ENCODE assay signal across 11 mouse cellular contexts in the genomic region with DNA sequence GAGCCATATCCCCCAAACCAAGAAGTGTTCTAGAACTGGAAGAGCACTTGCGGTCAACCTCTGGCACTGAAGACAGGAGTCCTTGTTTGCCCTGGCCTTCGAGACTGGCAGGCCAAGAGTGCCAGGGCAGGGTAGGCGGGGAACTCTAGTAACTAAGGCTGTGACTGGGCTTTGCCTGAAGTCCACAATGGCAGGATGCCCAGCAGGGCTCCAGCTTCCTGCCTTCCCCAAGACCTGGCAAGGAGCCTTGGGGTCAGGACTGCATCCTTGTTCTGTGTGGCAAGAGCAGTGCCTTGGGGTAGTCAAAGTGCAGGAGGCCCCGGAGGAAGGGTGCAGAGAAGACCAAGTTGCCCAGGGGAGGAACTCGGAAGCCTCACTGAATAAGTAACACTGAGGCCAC. TPM values are rescaled to one million over a fixed set of nuclear protein-coding genes. Genes with fewer than 3 reads are reported as not detected.
DNase-seq lines count a peak whose midpoint lies in the region; ATAC-seq and TF ChIP-seq lines count a peak whose summit lies in the region.
"Had no signal": no experiment of that assay in that cellular context is flagged by ENCODE, and none has a peak within 500 bp of the region (broad histone marks: within the 10 kb centered on the region; RNA-seq: fewer than 3 reads in every experiment).

No protein-coding gene starts in this region.

- H3K9me3 ChIP-seq in hindbrain, embryonic 16.5 days (ENCODE audit: control insufficient read depth, low read length) = no peaks in the 10 kb centered on the region
- H3K9me3 ChIP-seq in hindbrain, embryonic 13.5 days = no peaks in the 10 kb centered on the region; the same call in 1 of the 2 replicates
- no peaks in the 10 kb centered on the region for H3K9me3 ChIP-seq in stomach, postnatal 0 days (ENCODE audit: control insufficient read depth, low read length)
- H3K9me3 ChIP-seq in forebrain, embryonic 12.5 days = no peaks in the 10 kb centered on the region
- H3K9me3 ChIP-seq in liver, postnatal 0 days (ENCODE audit: low read length) = no peaks in the 10 kb centered on the region
- H3K9me3 ChIP-seq: embryonic facial prominence, embryonic 13.5 days; G1E; limb, embryonic 13.5 days had no signal

- no peak overlapping the region for H3K9ac ChIP-seq in hindbrain, embryonic 16.5 days (ENCODE audit: low read depth, low read length)
- no peak overlapping the region for H3K9ac ChIP-seq in hindbrain, embryonic 13.5 days
- H3K9ac ChIP-seq in stomach, postnatal 0 days (ENCODE audit: low read length) = no peak overlapping the region
- no peak overlapping the region for H3K9ac ChIP-seq in forebrain, embryonic 12.5 days
- no peak overlapping the region for H3K9ac ChIP-seq in liver, postnatal 0 days (replicated peaks)
- H3K9ac ChIP-seq: embryonic facial prominence, embryonic 13.5 days; limb, embryonic 13.5 days had no signal

- TF ChIP-seq EP300 in stomach, postnatal 0 days (optimal IDR thresholded peaks at IDR 0.05) = no peak
- no peak for TF ChIP-seq EP300 in liver, postnatal 0 days (IDR thresholded peaks at IDR 0.05; ENCODE audit: low read depth)

- peak; percentile 54 for ATAC-seq in hindbrain, embryonic 16.5 days
- ATAC-seq in hindbrain, embryonic 13.5 days (ENCODE audit: low FRiP score) = no peak
- ATAC-seq in stomach, postnatal 0 days (ENCODE audit: low FRiP score, low TSS enrichment) = no peak
- ATAC-seq in forebrain, embryonic 12.5 days (ENCODE audit: low FRiP score) = no peak
- no peak for ATAC-seq in liver, postnatal 0 days

- H3K4me2 ChIP-seq in hindbrain, embryonic 16.5 days (ENCODE audit: low read length) = no peak overlapping the region
- H3K4me2 ChIP-seq in hindbrain, embryonic 13.5 days = no peak overlapping the region
- H3K4me2 ChIP-seq in stomach, postnatal 0 days (replicated peaks; ENCODE audit: low read depth) = no peak overlapping the region
- no peak overlapping the region for H3K4me2 ChIP-seq in forebrain, embryonic 12.5 days
- H3K4me2 ChIP-seq in liver, postnatal 0 days (ENCODE audit: low read depth, low read length) = no peak overlapping the region
- H3K4me2 ChIP-seq: embryonic facial prominence, embryonic 13.5 days; limb, embryonic 13.5 days had no signal

- WGBS in hindbrain, embryonic 16.5 days = 64% methylated on average over 5 of the region's 5 CpGs
- WGBS in hindbrain, embryonic 13.5 days = 79% methylated on average over 5 of the region's 5 CpGs
- 57% methylated on average over 5 of the region's 5 CpGs for WGBS in stomach, postnatal 0 days
- WGBS in forebrain, embryonic 12.5 days = 81% methylated on average over 5 of the region's 5 CpGs
- 62% methylated on average over 5 of the region's 5 CpGs for WGBS in liver, postnatal 0 days (ENCODE audit: insufficient replicate concordance)

- DNase-seq in cerebellum, postnatal 4 days (ENCODE audit: low spot score in 2 of 2) = peak; percentile 19 to 50
- peak; percentile 60 to 62 for DNase-seq in heart, postnatal 36 days
- DNase-seq in lung, adult 18-20 months = peak; percentile 93 to 96
- DNase-seq in stomach, postnatal 0 days (ENCODE audit: low spot score) = peak; percentile 39
- no peak for DNase-seq in liver, postnatal 0 days

- peaks cover 3% of the 10 kb centered on the region; the same call in 1 of the 2 replicates for H3K36me3 ChIP-seq in hindbrain, embryonic 16.5 days (ENCODE audit: control insufficient read depth, insufficient read depth, low read length)
- peaks cover 54% of the 10 kb centered on the region for H3K36me3 ChIP-seq in hindbrain, embryonic 13.5 days
- H3K36me3 ChIP-seq in stomach, postnatal 0 days (ENCODE audit: control insufficient read depth, insufficient read depth, low read length) = peaks cover 2% of the 10 kb centered on the region; the same call in 1 of the 2 replicates
- H3K36me3 ChIP-seq in forebrain, embryonic 12.5 days (replicated peaks) = peaks cover 18% of the 10 kb centered on the region
- H3K36me3 ChIP-seq in liver, postnatal 0 days (replicated peaks; ENCODE audit: insufficient read depth, low read length) = no peaks in the 10 kb centered on the region
- H3K36me3 ChIP-seq: G1E had no signal

- TF ChIP-seq CTCF in stomach, postnatal 0 days (IDR thresholded peaks at IDR 0.05; ENCODE audit: low read depth) = no peak
- TF ChIP-seq CTCF in liver, postnatal 0 days (IDR thresholded peaks at IDR 0.05; ENCODE audit: low read depth) = no peak

- 0 out of 2 replicates have a peak overlapping the region, but pooled peaks have one; percentile 13 for H3K27ac ChIP-seq in hindbrain, embryonic 16.5 days (ENCODE audit: low read depth, low read length)
- H3K27ac ChIP-seq in hindbrain, embryonic 13.5 days = no peak overlapping the region
- no peak overlapping the region for H3K27ac ChIP-seq in stomach, postnatal 0 days (replicated peaks)
- H3K27ac ChIP-seq in forebrain, embryonic 12.5 days = no peak overlapping the region
- H3K27ac ChIP-seq in liver, postnatal 0 days (ENCODE audit: low read depth) = no peak overlapping the region
- H3K27ac ChIP-seq: embryonic facial prominence, embryonic 13.5 days; limb, embryonic 13.5 days had no signal

- H3K27me3 ChIP-seq in hindbrain, embryonic 16.5 days (replicated peaks; ENCODE audit: control insufficient read depth, insufficient read depth, low read length) = no peaks in the 10 kb centered on the region
- H3K27me3 ChIP-seq in hindbrain, embryonic 13.5 days = no peaks in the 10 kb centered on the region
- no peaks in the 10 kb centered on the region for H3K27me3 ChIP-seq in stomach, postnatal 0 days (ENCODE audit: control insufficient read depth, insufficient read depth, low read length)
- H3K27me3 ChIP-seq in forebrain, embryonic 12.5 days = no peaks in the 10 kb centered on the region
- no peaks in the 10 kb centered on the region for H3K27me3 ChIP-seq in liver, postnatal 0 days (ENCODE audit: insufficient read depth, low read length)
- H3K27me3 ChIP-seq: embryonic facial prominence, embryonic 13.5 days; limb, embryonic 13.5 days had no signal

- intact Hi-C loops in heart, postnatal 36 days (cut with DNase I) = no loop called here

- no peak overlapping the region for H3K4me3 ChIP-seq in hindbrain, embryonic 16.5 days (ENCODE audit: low read length)
- no peak overlapping the region for H3K4me3 ChIP-seq in hindbrain, embryonic 13.5 days
- no peak overlapping the region for H3K4me3 ChIP-seq in stomach, postnatal 0 days (ENCODE audit: low read depth, low read length)
- H3K4me3 ChIP-seq in forebrain, embryonic 12.5 days (replicated peaks) = no peak overlapping the region
- no peak overlapping the region for H3K4me3 ChIP-seq in liver, postnatal 0 days (ENCODE audit: low read depth, low read length)
- H3K4me3 ChIP-seq: embryonic facial prominence, embryonic 13.5 days; limb, embryonic 13.5 days had no signal

- no peaks in the 10 kb centered on the region; the same call in 1 of the 2 replicates for H3K4me1 ChIP-seq in hindbrain, embryonic 16.5 days (ENCODE audit: control insufficient read depth, insufficient read depth, low read depth, low read length)
- H3K4me1 ChIP-seq in hindbrain, embryonic 13.5 days (replicated peaks) = peaks cover 32% of the 10 kb centered on the region
- H3K4me1 ChIP-seq in stomach, postnatal 0 days (replicated peaks; ENCODE audit: control insufficient read depth, insufficient read depth) = 0 out of 2 replicates have a peak, but pooled peaks cover 3% of the 10 kb centered on the region
- H3K4me1 ChIP-seq in forebrain, embryonic 12.5 days = peaks cover 16% of the 10 kb centered on the region
- H3K4me1 ChIP-seq in liver, postnatal 0 days (ENCODE audit: insufficient read depth) = no peaks in the 10 kb centered on the region
- H3K4me1 ChIP-seq: embryonic facial prominence, embryonic 13.5 days; limb, embryonic 13.5 days had no signal

RNA-seq across cellular contexts. Expression of a gene that starts 8.0 kb away (rescaled TPM):
- 30.0 and 30.5 TPM in 2 replicates for polyA plus RNA-seq in hindbrain, embryonic 16.5 days (2015; fragmentation: Nextera tagmentation; extraction: Ambion mirVana)
- polyA plus RNA-seq in hindbrain, embryonic 13.5 days (2015; fragmentation: Nextera tagmentation; extraction: Ambion mirVana) = 33.8 and 35.2 TPM in 2 replicates
- 10 to 100 TPM; 28.3 to 48.8 TPM for total RNA-seq in heart, postnatal 36 days (2021)
- 2.8 TPM in 2 replicates for polyA plus RNA-seq in stomach, postnatal 0 days (2015; fragmentation: Nextera tagmentation; extraction: Ambion mirVana)
- polyA plus RNA-seq in forebrain, embryonic 12.5 days (2016; fragmentation: Nextera tagmentation; extraction: Ambion mirVana) = 28.0 and 29.8 TPM in 2 replicates
- 0.19 and 0.27 TPM in 2 replicates for polyA plus RNA-seq in liver, postnatal 0 days (2015; fragmentation: Nextera tagmentation; extraction: Ambion mirVana)
- polyA plus RNA-seq: G1E had no signal

RNA-seq across cellular contexts. Expression of a gene that starts 8.1 kb away (rescaled TPM):
- polyA plus RNA-seq in hindbrain, embryonic 16.5 days (2015; fragmentation: Nextera tagmentation; extraction: Ambion mirVana) = 0.62 and 0.88 TPM in 2 replicates
- 0.47 and 0.84 TPM in 2 replicates for polyA plus RNA-seq in hindbrain, embryonic 13.5 days (2015; fragmentation: Nextera tagmentation; extraction: Ambion mirVana)
- total RNA-seq in heart, postnatal 36 days (2021) = under 1 TPM; 0.54 to 0.92 TPM
- 0.12 TPM in 2 replicates for polyA plus RNA-seq in stomach, postnatal 0 days (2015; fragmentation: Nextera tagmentation; extraction: Ambion mirVana)
- 0.79 and 0.92 TPM in 2 replicates for polyA plus RNA-seq in forebrain, embryonic 12.5 days (2016; fragmentation: Nextera tagmentation; extraction: Ambion mirVana)
- not detected in 2 replicates for polyA plus RNA-seq in liver, postnatal 0 days (2015; fragmentation: Nextera tagmentation; extraction: Ambion mirVana)
- polyA plus RNA-seq: G1E had no signal

RNA-seq across cellular contexts. Expression of a gene that starts 11.4 kb away (rescaled TPM):
- 20.5 and 22.2 TPM in 2 replicates for polyA plus RNA-seq in hindbrain, embryonic 16.5 days (2015; fragmentation: Nextera tagmentation; extraction: Ambion mirVana)
- polyA plus RNA-seq in hindbrain, embryonic 13.5 days (2015; fragmentation: Nextera tagmentation; extraction: Ambion mirVana) = 11.1 and 11.4 TPM in 2 replicates
- 1 to 10 TPM; 5.3 to 5.5 TPM for total RNA-seq in heart, postnatal 36 days (2021)
- 7.3 and 7.5 TPM in 2 replicates for polyA plus RNA-seq in stomach, postnatal 0 days (2015; fragmentation: Nextera tagmentation; extraction: Ambion mirVana)
- 5.2 and 6.5 TPM in 2 replicates for polyA plus RNA-seq in forebrain, embryonic 12.5 days (2016; fragmentation: Nextera tagmentation; extraction: Ambion mirVana)
- 0.43 and 0.46 TPM in 2 replicates for polyA plus RNA-seq in liver, postnatal 0 days (2015; fragmentation: Nextera tagmentation; extraction: Ambion mirVana)
- polyA plus RNA-seq: G1E had no signal

RNA-seq across cellular contexts. Expression of a gene that starts 28.9 kb away (rescaled TPM):
- 29.9 and 30.8 TPM in 2 replicates for polyA plus RNA-seq in hindbrain, embryonic 16.5 days (2015; fragmentation: Nextera tagmentation; extraction: Ambion mirVana)
- 28.4 and 28.5 TPM in 2 replicates for polyA plus RNA-seq in hindbrain, embryonic 13.5 days (2015; fragmentation: Nextera tagmentation; extraction: Ambion mirVana)
- total RNA-seq in heart, postnatal 36 days (2021) = 10 to 100 TPM; 43.7 to 52.1 TPM
- polyA plus RNA-seq in stomach, postnatal 0 days (2015; fragmentation: Nextera tagmentation; extraction: Ambion mirVana) = 47.5 and 53.3 TPM in 2 replicates
- 17.0 and 19.1 TPM in 2 replicates for polyA plus RNA-seq in forebrain, embryonic 12.5 days (2016; fragmentation: Nextera tagmentation; extraction: Ambion mirVana)
- polyA plus RNA-seq in liver, postnatal 0 days (2015; fragmentation: Nextera tagmentation; extraction: Ambion mirVana) = 55.5 and 61.3 TPM in 2 replicates

RNA-seq across cellular contexts. Expression of a gene that starts 39.3 kb away (rescaled TPM):
- 34.8 and 36.2 TPM in 2 replicates for polyA plus RNA-seq in hindbrain, embryonic 16.5 days (2015; fragmentation: Nextera tagmentation; extraction: Ambion mirVana)
- polyA plus RNA-seq in hindbrain, embryonic 13.5 days (2015; fragmentation: Nextera tagmentation; extraction: Ambion mirVana) = 14.5 and 17.4 TPM in 2 replicates
- total RNA-seq in heart, postnatal 36 days (2021) = 10 to 100 TPM; 14.1 to 14.3 TPM
- 0.42 and 0.69 TPM in 2 replicates for polyA plus RNA-seq in stomach, postnatal 0 days (2015; fragmentation: Nextera tagmentation; extraction: Ambion mirVana)
- polyA plus RNA-seq in forebrain, embryonic 12.5 days (2016; fragmentation: Nextera tagmentation; extraction: Ambion mirVana) = 3.4 and 4.0 TPM in 2 replicates
- 0.07 TPM in 1 of 2 replicates, not detected in the other for polyA plus RNA-seq in liver, postnatal 0 days (2015; fragmentation: Nextera tagmentation; extraction: Ambion mirVana)
- polyA plus RNA-seq: G1E had no signal
